Mouse (Mus musculus): ENCODE data around the gene Mrps6. TPM values are rescaled to one million over a fixed set of nuclear protein-coding genes. Genes with fewer than 3 reads are reported as not detected.
"Not testable (repeated sequence)": the region's sequence is repeated elsewhere in the genome, so short reads cannot be mapped to it uniquely, and the experiment has no call there.

Gene Mrps6
- polyA plus RNA-seq, 1 experiment from 2014 or later: 61.2 TPM

- ATAC-seq (ENCODE audit: low read depth): no peak
- no peak overlapping the region for H3K27ac ChIP-seq (ENCODE audit: low read length)
- no peak overlapping the region for H3K9ac ChIP-seq (ENCODE audit: low read length)
- no peaks in the 10 kb centered on the region for H3K27me3 ChIP-seq (ENCODE audit: control insufficient read depth, insufficient read depth, low read depth, low read length)
- WGBS: 78% methylated on average over 5 of the region's 5 CpGs
- H3K4me1 ChIP-seq (replicated peaks; ENCODE audit: control insufficient read depth, insufficient read depth, low read length): no peaks in the 10 kb centered on the region
- no peaks in the 10 kb centered on the region for H3K9me3 ChIP-seq (ENCODE audit: control insufficient read depth, low read length)
- no peaks in the 10 kb centered on the region for H3K36me3 ChIP-seq (ENCODE audit: control insufficient read depth, insufficient read depth, low read length)
- no peak overlapping the region for H3K4me3 ChIP-seq (ENCODE audit: low read length)
- H3K4me2 ChIP-seq (ENCODE audit: low read depth, low read length): no peak overlapping the region
Measured at GRCm38 (mm10) chr16:92091876-92092275, 33.8 kb downstream of the Mrps6 start.

GRCm38 (mm10) chr16:92098351-92099051 lies 40.4 kb downstream of the Mrps6 start:
- no peak overlapping the region for H3K9ac ChIP-seq (ENCODE audit: low read length)
- H3K4me1 ChIP-seq (replicated peaks; ENCODE audit: control insufficient read depth, insufficient read depth, low read length): peaks cover under 1% of the 10 kb centered on the region
- no peak overlapping the region for H3K27ac ChIP-seq (ENCODE audit: low read length)
- no peak for ATAC-seq (ENCODE audit: low read depth)
- no peaks in the 10 kb centered on the region for H3K9me3 ChIP-seq (ENCODE audit: control insufficient read depth, low read length)
- H3K4me2 ChIP-seq (ENCODE audit: low read depth, low read length): no peak overlapping the region
- no peaks in the 10 kb centered on the region for H3K27me3 ChIP-seq (ENCODE audit: control insufficient read depth, insufficient read depth, low read depth, low read length)
- no peaks in the 10 kb centered on the region for H3K36me3 ChIP-seq (ENCODE audit: control insufficient read depth, insufficient read depth, low read length)
- 72% methylated on average over 10 of the region's 10 CpGs for WGBS
- H3K4me3 ChIP-seq (ENCODE audit: low read length): no peak overlapping the region

- Histone ChIP-seq H3K27me3 (ENCODE audit: control insufficient read depth, insufficient read depth, low read depth, low read length) (no peaks in the 10 kb centered on the region), H3K4me2 (ENCODE audit: low read depth, low read length) (no peak overlapping the region), H3K36me3 (ENCODE audit: control insufficient read depth, insufficient read depth, low read length) (no peaks in the 10 kb centered on the region), H3K27ac (ENCODE audit: low read length) (no peak overlapping the region), H3K9ac (ENCODE audit: low read length) (no peak overlapping the region), H3K4me1 (replicated peaks; ENCODE audit: control insufficient read depth, insufficient read depth, low read length) (peaks cover 3% of the 10 kb centered on the region), H3K9me3 (ENCODE audit: control insufficient read depth, low read length) (no peaks in the 10 kb centered on the region), H3K4me3 (ENCODE audit: low read length) (no peak overlapping the region)
- 79% methylated on average over 16 of the region's 16 CpGs for WGBS
- no peak for ATAC-seq (ENCODE audit: low read depth)
Measured at GRCm38 (mm10) chr16:92099598-92099997, 41.5 kb downstream of the Mrps6 start.

GRCm38 (mm10) chr16:92100111-92100510 lies 42.0 kb downstream of the Mrps6 start:
- Histone ChIP-seq H3K36me3 (ENCODE audit: control insufficient read depth, insufficient read depth, low read length) (no peaks in the 10 kb centered on the region), H3K27ac (ENCODE audit: low read length) (no peak overlapping the region), H3K4me1 (replicated peaks; ENCODE audit: control insufficient read depth, insufficient read depth, low read length) (peaks cover 3% of the 10 kb centered on the region), H3K4me3 (ENCODE audit: low read length) (no peak overlapping the region), H3K9me3 (ENCODE audit: control insufficient read depth, low read length) (no peaks in the 10 kb centered on the region), H3K27me3 (ENCODE audit: control insufficient read depth, insufficient read depth, low read depth, low read length) (no peaks in the 10 kb centered on the region), H3K4me2 (ENCODE audit: low read depth, low read length) (no peak overlapping the region), H3K9ac (ENCODE audit: low read length) (no peak overlapping the region)
- ATAC-seq (ENCODE audit: low read depth): no peak
- WGBS: 72% methylated on average over 4 of the region's 4 CpGs

GRCm38 (mm10) chr16:92102115-92102514 lies 44.0 kb downstream of the Mrps6 start:
- Histone ChIP-seq H3K9me3 (ENCODE audit: control insufficient read depth, low read length) (no peaks in the 10 kb centered on the region), H3K27ac (ENCODE audit: low read length) (no peak overlapping the region), H3K4me2 (ENCODE audit: low read depth, low read length) (no peak overlapping the region), H3K9ac (ENCODE audit: low read length) (no peak overlapping the region), H3K4me1 (replicated peaks; ENCODE audit: control insufficient read depth, insufficient read depth, low read length) (peaks cover 3% of the 10 kb centered on the region), H3K27me3 (ENCODE audit: control insufficient read depth, insufficient read depth, low read depth, low read length) (no peaks in the 10 kb centered on the region), H3K36me3 (ENCODE audit: control insufficient read depth, insufficient read depth, low read length) (no peaks in the 10 kb centered on the region), H3K4me3 (ENCODE audit: low read length) (no peak overlapping the region)
- WGBS: 92% methylated on average over 5 of the region's 5 CpGs
- ATAC-seq (ENCODE audit: low read depth): no peak

GRCm38 (mm10) chr16:92102931-92103330 lies 44.9 kb downstream of the Mrps6 start:
- H3K27ac ChIP-seq (ENCODE audit: low read length); H3K27me3 ChIP-seq (ENCODE audit: control insufficient read depth, insufficient read depth, low read depth, low read length); H3K4me1 ChIP-seq (replicated peaks; ENCODE audit: control insufficient read depth, insufficient read depth, low read length); H3K4me3 ChIP-seq (ENCODE audit: low read length); H3K36me3 ChIP-seq (ENCODE audit: control insufficient read depth, insufficient read depth, low read length); H3K4me2 ChIP-seq (ENCODE audit: low read depth, low read length); ATAC-seq (ENCODE audit: low read depth); H3K9ac ChIP-seq (ENCODE audit: low read length); H3K9me3 ChIP-seq (ENCODE audit: control insufficient read depth, low read length): not testable (repeated sequence)
- WGBS: 96% methylated on average over 6 of the region's 7 CpGs

- no peak overlapping the region for H3K4me2 ChIP-seq (ENCODE audit: low read depth, low read length)
- H3K4me3 ChIP-seq (ENCODE audit: low read length): no peak overlapping the region
- H3K9me3 ChIP-seq (ENCODE audit: control insufficient read depth, low read length): no peaks in the 10 kb centered on the region
- no peaks in the 10 kb centered on the region for H3K36me3 ChIP-seq (ENCODE audit: control insufficient read depth, insufficient read depth, low read length)
- H3K9ac ChIP-seq (ENCODE audit: low read length): no peak overlapping the region
- 49% methylated on average over 9 of the region's 9 CpGs for WGBS
- H3K27me3 ChIP-seq (ENCODE audit: control insufficient read depth, insufficient read depth, low read depth, low read length): no peaks in the 10 kb centered on the region
- no peak overlapping the region for H3K27ac ChIP-seq (ENCODE audit: low read length)
- peak; percentile 41; the same call in 1 of the 2 replicates for ATAC-seq (ENCODE audit: low read depth)
- peaks cover 3% of the 10 kb centered on the region for H3K4me1 ChIP-seq (replicated peaks; ENCODE audit: control insufficient read depth, insufficient read depth, low read length)
Measured at GRCm38 (mm10) chr16:92103572-92104331, 45.7 kb downstream of the Mrps6 start.

- Histone ChIP-seq H3K4me3 (ENCODE audit: low read length) (no peak overlapping the region), H3K9me3 (ENCODE audit: control insufficient read depth, low read length) (no peaks in the 10 kb centered on the region), H3K36me3 (ENCODE audit: control insufficient read depth, insufficient read depth, low read length) (no peaks in the 10 kb centered on the region), H3K27ac (ENCODE audit: low read length) (no peak overlapping the region), H3K4me2 (ENCODE audit: low read depth, low read length) (no peak overlapping the region), H3K4me1 (replicated peaks; ENCODE audit: control insufficient read depth, insufficient read depth, low read length) (peaks cover 3% of the 10 kb centered on the region), H3K27me3 (ENCODE audit: control insufficient read depth, insufficient read depth, low read depth, low read length) (no peaks in the 10 kb centered on the region), H3K9ac (ENCODE audit: low read length) (no peak overlapping the region)
- no peak for ATAC-seq (ENCODE audit: low read depth)
- 92% methylated on average over 2 of the region's 2 CpGs for WGBS
Measured at GRCm38 (mm10) chr16:92104332-92104590, 46.2 kb downstream of the Mrps6 start.

- no peak overlapping the region for H3K9ac ChIP-seq (ENCODE audit: low read length)
- no peak overlapping the region for H3K27ac ChIP-seq (ENCODE audit: low read length)
- H3K4me1 ChIP-seq (replicated peaks; ENCODE audit: control insufficient read depth, insufficient read depth, low read length): peaks cover 3% of the 10 kb centered on the region
- H3K27me3 ChIP-seq (ENCODE audit: control insufficient read depth, insufficient read depth, low read depth, low read length): no peaks in the 10 kb centered on the region
- no peaks in the 10 kb centered on the region for H3K9me3 ChIP-seq (ENCODE audit: control insufficient read depth, low read length)
- no peak for ATAC-seq (ENCODE audit: low read depth)
- H3K36me3 ChIP-seq (ENCODE audit: control insufficient read depth, insufficient read depth, low read length): no peaks in the 10 kb centered on the region
- 89% methylated on average over 2 of the region's 2 CpGs for WGBS
- no peak overlapping the region for H3K4me3 ChIP-seq (ENCODE audit: low read length)
- no peak overlapping the region for H3K4me2 ChIP-seq (ENCODE audit: low read depth, low read length)
Measured at GRCm38 (mm10) chr16:92104951-92105350, 46.9 kb downstream of the Mrps6 start.
